Mouse (Mus musculus) lung, embryonic 15.5 days (tissue): Measurements from ENCODE around the gene 9130008F23Rik. TPM values are rescaled to one million over a fixed set of nuclear protein-coding genes. Genes with fewer than 3 reads are reported as not detected.

Experiments
- ATAC-seq: fragments of 200-750 bp; cut with Nextera tagmentation; 2 replicates; pipeline ENCODE4 v1.8.0; 2017; ENCODE audit warnings: moderate number of reproducible peaks, borderline replicate concordance; ENCODE audit not compliant: low FRiP score, low TSS enrichment; ENCODE audit errors: extremely low read depth
- H3K27ac ChIP-seq: fragments of 300-500 bp; sonication (generic); 2 replicates; pipeline ENCODE4 v1.5.1; 2015; ENCODE audit warnings: moderate library complexity, mild to moderate bottlenecking, inconsistent platforms
- H3K27me3 ChIP-seq: fragments of 300-500 bp; sonication (generic); 2 replicates; pipeline ENCODE4 v1.6.1; 2015; ENCODE audit warnings: inconsistent platforms
- H3K36me3 ChIP-seq: fragments of 300-500 bp; sonication (generic); 2 replicates; pipeline ENCODE4 v1.6.1; 2015; ENCODE audit warnings: inconsistent platforms
- H3K4me1 ChIP-seq: fragments of 300-500 bp; sonication (generic); 2 replicates; pipeline ENCODE4 v1.6.1; 2015; ENCODE audit warnings: inconsistent platforms
- H3K4me2 ChIP-seq: fragments of 300-500 bp; sonication (generic); 2 replicates; pipeline ENCODE4 v1.6.1; 2015; ENCODE audit warnings: inconsistent platforms, mild to moderate bottlenecking, moderate library complexity
- H3K4me3 ChIP-seq: fragments of 300-500 bp; sonication (generic); 2 replicates; pipeline ENCODE4 v1.5.1; 2015; ENCODE audit warnings: mild to moderate bottlenecking, inconsistent platforms
- H3K9ac ChIP-seq: fragments of 300-500 bp; sonication (generic); 2 replicates; pipeline ENCODE4 v1.6.1; 2015; ENCODE audit warnings: inconsistent platforms
- H3K9me3 ChIP-seq: fragments of 300-500 bp; sonication (generic); 2 replicates; pipeline ENCODE4 v1.6.1; 2016; ENCODE audit warnings: inconsistent platforms
- WGBS: fragments of 180-500 bp; shearing (Covaris S2); methylation state at CpG from one replicate; pipeline ENCODE4 v1.1.7; 2015; 5-methylcytosine and 5-hydroxymethylcytosine counted together
- polyA plus RNA-seq: library from polyadenylated mRNA; unstranded; fragments of >200 nt; fragmentation: Nextera tagmentation; extraction: Ambion mirVana; gene quantifications from 2 replicates; pipeline ENCODE4 v1.2.1, GENCODE M21; 2015

Gene 9130008F23Rik
- 4.6 and 4.8 TPM in 2 replicates for polyA plus RNA-seq

GRCm38 (mm10) chr17:40879924-40880691 lies at the start of gene 9130008F23Rik:
TSS of gene 9130008F23Rik (minus strand) at chr17:40880559.
- no peaks in the 10 kb centered on the region for H3K36me3 ChIP-seq
- ATAC-seq: peak; percentile 83
- H3K4me3 ChIP-seq: peak within 1 kb of the TSS; percentile 63
- H3K9ac ChIP-seq: peak within 1 kb of the TSS; percentile 63
- H3K27ac ChIP-seq: peak within 1 kb of the TSS; percentile 76
- H3K9me3 ChIP-seq: no peaks in the 10 kb centered on the region
- H3K4me2 ChIP-seq: peak within 1 kb of the TSS; percentile 66
- no peaks in the 10 kb centered on the region for H3K4me1 ChIP-seq
- under 1% methylated on average over 40 of the region's 40 CpGs for WGBS
- no peaks in the 10 kb centered on the region for H3K27me3 ChIP-seq

GRCm38 (mm10) chr17:40915499-40915898 lies 35.1 kb upstream of the 9130008F23Rik start:
- no peak overlapping the region for H3K27ac ChIP-seq
- H3K36me3 ChIP-seq: no peaks in the 10 kb centered on the region
- H3K4me3 ChIP-seq: no peak overlapping the region
- H3K9ac ChIP-seq: no peak overlapping the region
- no peaks in the 10 kb centered on the region for H3K4me1 ChIP-seq
- H3K9me3 ChIP-seq: no peaks in the 10 kb centered on the region
- WGBS: 95% methylated on average over 2 of the region's 2 CpGs
- no peaks in the 10 kb centered on the region for H3K27me3 ChIP-seq
- H3K4me2 ChIP-seq: no peak overlapping the region
- ATAC-seq: no peak

GRCm38 (mm10) chr17:40914250-40914649 lies 33.9 kb upstream of the 9130008F23Rik start, which contains the start of gene Glyatl3:
TSS of gene Glyatl3 (minus strand) at chr17:40914350.
- Histone ChIP-seq H3K4me2 (no peak within 1 kb of the TSS), H3K4me1 (no peaks in the 10 kb centered on the region), H3K27ac (no peak within 1 kb of the TSS), H3K9me3 (no peaks in the 10 kb centered on the region), H3K9ac (no peak within 1 kb of the TSS), H3K36me3 (no peaks in the 10 kb centered on the region), H3K27me3 (no peaks in the 10 kb centered on the region), H3K4me3 (no peak within 1 kb of the TSS)
- WGBS: 87% methylated on average over 2 of the region's 2 CpGs
- no peak for ATAC-seq

GRCm38 (mm10) chr17:40904721-40905154 lies 24.4 kb upstream of the 9130008F23Rik start:
- H3K9me3 ChIP-seq: no peaks in the 10 kb centered on the region
- H3K4me2 ChIP-seq: peak overlapping the region; percentile 43; the same call in 1 of the 2 replicates
- no peak overlapping the region for H3K4me3 ChIP-seq
- no peak overlapping the region for H3K27ac ChIP-seq
- WGBS: 5% methylated on average over 13 of the region's 14 CpGs
- H3K27me3 ChIP-seq: no peaks in the 10 kb centered on the region
- H3K36me3 ChIP-seq: no peaks in the 10 kb centered on the region
- ATAC-seq: no peak
- H3K4me1 ChIP-seq: no peaks in the 10 kb centered on the region
- H3K9ac ChIP-seq: no peak overlapping the region

- no peak for ATAC-seq
- WGBS: 11% methylated on average over 11 of the region's 11 CpGs
These were observed 23.8 kb upstream of the 9130008F23Rik start for GRCm38 (mm10) chr17:40904056-40904597.

GRCm38 (mm10) chr17:40903345-40903744 lies 23.0 kb upstream of the 9130008F23Rik start:
- no peaks in the 10 kb centered on the region for H3K4me1 ChIP-seq
- WGBS: 46% methylated on average over 4 of the region's 4 CpGs

More at GRCm38 (mm10) chr17:40904056-40904597, 23.8 kb upstream of the 9130008F23Rik start:
- peak overlapping the region; percentile 43; the same call in 1 of the 2 replicates for H3K4me2 ChIP-seq
- H3K9me3 ChIP-seq: no peaks in the 10 kb centered on the region
- H3K36me3 ChIP-seq: no peaks in the 10 kb centered on the region
- H3K4me3 ChIP-seq: no peak overlapping the region
- no peak overlapping the region for H3K27ac ChIP-seq
- no peaks in the 10 kb centered on the region for H3K27me3 ChIP-seq
- no peaks in the 10 kb centered on the region for H3K4me1 ChIP-seq
- no peak overlapping the region for H3K9ac ChIP-seq

GRCm38 (mm10) chr17:40899783-40900363 lies 19.5 kb upstream of the 9130008F23Rik start:
- WGBS: 51% methylated on average over 4 of the region's 4 CpGs
- Histone ChIP-seq H3K36me3 (no peaks in the 10 kb centered on the region), H3K27me3 (no peaks in the 10 kb centered on the region), H3K4me3 (no peak overlapping the region), H3K4me1 (no peaks in the 10 kb centered on the region), H3K9me3 (no peaks in the 10 kb centered on the region), H3K27ac (no peak overlapping the region), H3K9ac (no peak overlapping the region), H3K4me2 (no peak overlapping the region)
- ATAC-seq: no peak

More at GRCm38 (mm10) chr17:40903345-40903744, 23.0 kb upstream of the 9130008F23Rik start:
- no peak overlapping the region for H3K4me3 ChIP-seq
- H3K36me3 ChIP-seq: no peaks in the 10 kb centered on the region
- H3K9me3 ChIP-seq: no peaks in the 10 kb centered on the region
- H3K4me2 ChIP-seq: no peak overlapping the region
- ATAC-seq: no peak
- H3K27me3 ChIP-seq: no peaks in the 10 kb centered on the region
- H3K27ac ChIP-seq: no peak overlapping the region
- H3K9ac ChIP-seq: no peak overlapping the region

GRCm38 (mm10) chr17:40896863-40897262 lies 16.5 kb upstream of the 9130008F23Rik start:
- no peaks in the 10 kb centered on the region for H3K36me3 ChIP-seq
- 60% methylated on average over 1 of the region's 1 CpGs for WGBS
- H3K9ac ChIP-seq: no peak overlapping the region
- H3K4me2 ChIP-seq: no peak overlapping the region
- no peaks in the 10 kb centered on the region for H3K9me3 ChIP-seq
- H3K27me3 ChIP-seq: no peaks in the 10 kb centered on the region
- H3K27ac ChIP-seq: no peak overlapping the region
- H3K4me3 ChIP-seq: no peak overlapping the region
- H3K4me1 ChIP-seq: no peaks in the 10 kb centered on the region
- no peak for ATAC-seq

GRCm38 (mm10) chr17:40887849-40888536 lies 7.6 kb upstream of the 9130008F23Rik start:
- no peaks in the 10 kb centered on the region for H3K9me3 ChIP-seq
- no peak overlapping the region for H3K27ac ChIP-seq
- H3K4me2 ChIP-seq: no peak overlapping the region
- no peaks in the 10 kb centered on the region for H3K4me1 ChIP-seq
- no peaks in the 10 kb centered on the region for H3K27me3 ChIP-seq
- no peaks in the 10 kb centered on the region for H3K36me3 ChIP-seq
- no peak overlapping the region for H3K9ac ChIP-seq
- WGBS: 71% methylated on average over 4 of the region's 4 CpGs
- no peak for ATAC-seq
- no peak overlapping the region for H3K4me3 ChIP-seq

GRCm38 (mm10) chr17:40885155-40885554 lies 4.8 kb upstream of the 9130008F23Rik start:
- Histone ChIP-seq H3K9me3 (no peaks in the 10 kb centered on the region), H3K9ac (no peak overlapping the region), H3K36me3 (no peaks in the 10 kb centered on the region), H3K27ac (no peak overlapping the region), H3K4me1 (no peaks in the 10 kb centered on the region), H3K4me3 (no peak overlapping the region), H3K4me2 (no peak overlapping the region), H3K27me3 (no peaks in the 10 kb centered on the region)
- 49% methylated on average over 4 of the region's 4 CpGs for WGBS
- no peak for ATAC-seq

- Histone ChIP-seq H3K36me3 (no peaks in the 10 kb centered on the region), H3K9ac (no peak overlapping the region), H3K4me3 (no peak overlapping the region), H3K27ac (no peak overlapping the region), H3K4me1 (no peaks in the 10 kb centered on the region), H3K27me3 (no peaks in the 10 kb centered on the region), H3K9me3 (no peaks in the 10 kb centered on the region), H3K4me2 (no peak overlapping the region)
- 83% methylated on average over 6 of the region's 6 CpGs for WGBS
- ATAC-seq: no peak
These were observed 1.8 kb upstream of the 9130008F23Rik start for GRCm38 (mm10) chr17:40882172-40882571.
